Mouse (Mus musculus): Measurements from ENCODE around the gene Mstn. TPM values are rescaled to one million over a fixed set of nuclear protein-coding genes. Genes with fewer than 3 reads are reported as not detected.

Mstn gene
- total RNA-seq, 1 experiment: not detected

- H3K27ac ChIP-seq (ENCODE audit: insufficient read depth, low read depth, low read length, poor library complexity, severe bottlenecking): no peak overlapping the region
- H3K9ac ChIP-seq (ENCODE audit: insufficient read depth, low read depth, low read length, poor library complexity, severe bottlenecking): no peak overlapping the region
- H3K4me1 ChIP-seq (ENCODE audit: control insufficient read depth in 2 of 2, insufficient read depth in 2 of 2, low read length in 2 of 2, poor library complexity in 1 of 2): no peaks in the 10 kb centered on the region; a peak in 1 of 4 replicates
- TF ChIP-seq MAFK (IDR thresholded peaks at IDR 0.05; ENCODE audit: insufficient read depth, low read depth, low read length) (no peak), ZNF384 (IDR thresholded peaks at IDR 0.05; ENCODE audit: low read depth, low read length) (no peak), ZC3H11A (IDR thresholded peaks at IDR 0.05; ENCODE audit: borderline replicate concordance, low read depth, low read length) (no peak), CHD2 (IDR thresholded peaks at IDR 0.05; ENCODE audit: low read depth, low read length) (no peak), HCFC1 (IDR thresholded peaks at IDR 0.05; ENCODE audit: borderline replicate concordance, insufficient read depth, low read length) (no peak)
- H3K36me3 ChIP-seq (ENCODE audit: control insufficient read depth, insufficient read depth, low read length, poor library complexity, severe bottlenecking): no peaks in the 10 kb centered on the region
- H3K9me3 ChIP-seq (ENCODE audit: control insufficient read depth, insufficient read depth, low read depth, low read length): no peaks in the 10 kb centered on the region
- in situ Hi-C loops (cut with MboI; ENCODE audit: low sequenced_read_pairs in 2 of 2, unreplicated experiment in 2 of 2): no loop called here
- no peak for DNase-seq (ENCODE audit: low read depth, low spot score)
- H3K4me3 ChIP-seq (ENCODE audit: insufficient read depth in 1 of 2, low read depth in 1 of 2, low read length in 2 of 2, poor library complexity in 1 of 2, severe bottlenecking in 1 of 2): no peak overlapping the region
These were observed 49.1 kb downstream of the Mstn start for GRCm38 (mm10) chr1:53110561-53110960.

Other genes with a start within 250 kb of the Mstn start
- 4.7 and 5.1 TPM in 2 replicates for gene Inpp1, start 244.0 kb upstream of the Mstn start, total RNA-seq (2012; rRNA removed)
- gene Hibch, start 216.7 kb upstream of the Mstn start, total RNA-seq (2012; rRNA removed): 11.4 and 12.9 TPM in 2 replicates
- 65.8 and 105 TPM in 2 replicates for gene 1700019D03Rik, start 41.5 kb upstream of the Mstn start, total RNA-seq (2012; rRNA removed)
- gene 1700019A02Rik, start 126.0 kb downstream of the Mstn start, total RNA-seq (2012; rRNA removed): 0.95 and 2.3 TPM in 2 replicates
- 14.1 and 15.2 TPM in 2 replicates for gene Pms1, start 235.4 kb downstream of the Mstn start, total RNA-seq (2012; rRNA removed)
- 32.0 and 35.1 TPM in 2 replicates for gene Ormdl1, start 235.5 kb downstream of the Mstn start, total RNA-seq (2012; rRNA removed)
- 0.85 TPM in 1 of 2 replicates, not detected in the other for gene Gm28778, start 235.5 kb downstream of the Mstn start, total RNA-seq (2012; rRNA removed)